Mouse (Mus musculus) olfactory bulb, adult 2 months (tissue): ENCODE data around the gene 9030624G23Rik.
"Not testable (repeated sequence)": the region's sequence is repeated elsewhere in the genome, so short reads cannot be mapped to it uniquely, and the experiment has no call there.

ENCODE experiments used
- CTCF ChIP-seq: fragments of 200-500 bp; IDR thresholded peaks from 2 replicates; pipeline ENCODE4 v1.5.1; 2012; ENCODE audit warnings: low read depth, mild to moderate bottlenecking, low read length, moderate library complexity; ENCODE audit not compliant: insufficient read depth
- POLR2A ChIP-seq: fragments of 200-500 bp; IDR thresholded peaks from 2 replicates; pipeline ENCODE4 v1.6.1; 2012; ENCODE audit warnings: mild to moderate bottlenecking, low read depth, low read length, moderate library complexity; ENCODE audit not compliant: insufficient read depth

DNA sequence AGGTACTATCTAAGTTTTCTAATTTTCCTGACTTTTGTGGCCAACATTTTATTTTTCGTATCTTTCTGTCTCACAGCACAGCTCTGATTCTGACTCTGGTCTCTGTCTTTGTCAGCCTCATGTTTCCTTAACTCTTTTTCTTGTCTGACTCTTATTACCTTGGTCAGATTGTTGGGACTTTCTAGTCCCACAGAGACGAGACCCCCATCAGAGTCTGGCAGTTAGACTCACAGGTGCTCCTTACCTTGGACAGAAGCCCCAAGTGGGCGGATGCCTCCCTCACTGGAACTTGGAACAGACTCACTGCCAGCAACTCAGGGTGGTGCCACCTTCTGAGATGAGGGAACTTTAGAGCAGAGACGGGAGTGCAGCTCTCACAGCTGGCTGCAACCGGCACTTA, 13.9 kb downstream of the 9030624G23Rik start:
- TF ChIP-seq CTCF, POLR2A: not testable (repeated sequence)
